Mouse (Mus musculus) ES-E14 (cell line): ENCODE results near the gene Olfr340. TPM values are rescaled to one million over a fixed set of nuclear protein-coding genes. Genes with fewer than 3 reads are reported as not detected.

ENCODE experiments used
- DNase-seq: peaks from one replicate; pipeline ENCODE4 v3.0.0-alpha.2; 2013; ENCODE audit warnings: low read depth, low spot score
- H3K27ac ChIP-seq: 2 replicates; pipeline ENCODE4 v1.5.1; 2012; ENCODE audit warnings: low read depth, mild to moderate bottlenecking, low read length, moderate library complexity, mixed read lengths; ENCODE audit not compliant: poor library complexity, insufficient read depth, severe bottlenecking
- H3K36me3 ChIP-seq: 2 replicates; pipeline ENCODE4 v1.6.1; 2012; ENCODE audit warnings: mild to moderate bottlenecking, low read length, moderate library complexity, mixed read lengths; ENCODE audit not compliant: control insufficient read depth, poor library complexity, insufficient read depth, severe bottlenecking
- H3K4me1 ChIP-seq, 2 experiments: fragments of 150-350 bp in 1 of 2; sonication (generic) in 1 of 2; 2 replicates each; pipeline ENCODE4 v1.6.1; 2012; ENCODE audit warnings: low read length in 2 of 2, mild to moderate bottlenecking in 1 of 2, mixed read lengths in 1 of 2; ENCODE audit not compliant: control insufficient read depth in 2 of 2, insufficient read depth in 2 of 2, poor library complexity in 1 of 2
- H3K4me3 ChIP-seq, 2 experiments: fragments of 150-350 bp in 1 of 2; sonication (generic) in 1 of 2; 2 replicates each; pipeline ENCODE4 v1.5.1; 2012; ENCODE audit warnings: low read length in 2 of 2, low read depth in 1 of 2, mild to moderate bottlenecking in 1 of 2, mixed read lengths in 1 of 2; ENCODE audit not compliant: insufficient read depth in 1 of 2, poor library complexity in 1 of 2, severe bottlenecking in 1 of 2
- H3K9ac ChIP-seq: 2 replicates; pipeline ENCODE4 v1.6.1; 2012; ENCODE audit warnings: low read depth, mild to moderate bottlenecking, low read length, mixed read lengths; ENCODE audit not compliant: poor library complexity, insufficient read depth, severe bottlenecking
- H3K9me3 ChIP-seq: fragments of 150-350 bp; sonication (generic); 2 replicates; pipeline ENCODE4 v1.6.1; 2012; ENCODE audit warnings: low read depth, mild to moderate bottlenecking, low read length; ENCODE audit not compliant: control insufficient read depth, insufficient read depth
- CHD2 ChIP-seq: IDR thresholded peaks from 2 replicates; pipeline ENCODE4 v1.6.1; 2014; ENCODE audit warnings: mild to moderate bottlenecking, low read depth, low read length, inconsistent platforms
- HCFC1 ChIP-seq: IDR thresholded peaks from 2 replicates; pipeline ENCODE4 v1.6.1; 2012; ENCODE audit warnings: low read length, inconsistent platforms, borderline replicate concordance; ENCODE audit not compliant: insufficient read depth
- MAFK ChIP-seq: IDR thresholded peaks from 2 replicates; pipeline ENCODE4 v1.6.1; 2014; ENCODE audit warnings: mild to moderate bottlenecking, low read depth, low read length, inconsistent platforms; ENCODE audit not compliant: insufficient read depth
- ZC3H11A ChIP-seq: IDR thresholded peaks from 2 replicates; pipeline ENCODE4 v1.6.1; 2012; ENCODE audit warnings: low read depth, mild to moderate bottlenecking, inconsistent platforms, low read length, borderline replicate concordance
- ZNF384 ChIP-seq: IDR thresholded peaks from 2 replicates; pipeline ENCODE4 v1.6.1; 2012; ENCODE audit warnings: low read depth, low read length, inconsistent platforms
- in situ Hi-C, 2 experiments: fragments of 600-800 bp; cut with MboI; formaldehyde crosslinking; loops; one replicate each; pipeline ENCODE4 v1.15.1; 2025; ENCODE audit warnings: low sequenced_read_pairs in 2 of 2, inconsistent platforms in 1 of 2; ENCODE audit not compliant: unreplicated experiment in 2 of 2
- total RNA-seq: library from RNA; depleted of rRNA; stranded (reverse); fragments of 300-350 nt; gene quantifications from 2 replicates; pipeline ENCODE4 v1.2.3, GENCODE M21; 2012; rRNA removed

Olfr340 gene
- total RNA-seq, 1 experiment: not detected

GRCm38 (mm10) chr2:36482368-36482767 is 30.0 kb downstream of the Olfr340 start, which contains the start of gene Olfr341:
Olfr341 (minus strand) TSS chr2:36482468.
- Histone ChIP-seq H3K4me1 (no peaks in the 10 kb centered on the region), H3K9ac (no peak within 1 kb of the TSS), H3K4me3 (no peak within 1 kb of the TSS), H3K9me3 (no peaks in the 10 kb centered on the region), H3K36me3 (no peaks in the 10 kb centered on the region), H3K27ac (no peak within 1 kb of the TSS)
- TF ChIP-seq ZNF384: no peak
- no peak for TF ChIP-seq MAFK
- no peak for TF ChIP-seq CHD2
- no peak for TF ChIP-seq ZC3H11A
- no peak for TF ChIP-seq HCFC1
- DNase-seq: no peak
- in situ Hi-C loops: no loop called here

Other genes with a start within 250 kb of the Olfr340 start
- 8.7 and 9.0 TPM in 2 replicates for gene Ptgs1, start 222.2 kb upstream of the Olfr340 start, total RNA-seq
- not detected in 2 replicates for gene Olfr338, start 79.1 kb upstream of the Olfr340 start, total RNA-seq
- not detected in 2 replicates for gene Olfr339, start 33.6 kb upstream of the Olfr340 start, total RNA-seq
- not detected in 2 replicates for gene Olfr341, start 29.9 kb downstream of the Olfr340 start, total RNA-seq
- gene Olfr342, start 72.4 kb downstream of the Olfr340 start, total RNA-seq: not detected in 2 replicates
- not detected in 2 replicates for gene Olfr344, start 114.1 kb downstream of the Olfr340 start, total RNA-seq
- not detected in 2 replicates for gene Olfr345, start 187.5 kb downstream of the Olfr340 start, total RNA-seq
- not detected in 2 replicates for gene Olfr346, start 233.2 kb downstream of the Olfr340 start, total RNA-seq